In the genomic region with DNA sequence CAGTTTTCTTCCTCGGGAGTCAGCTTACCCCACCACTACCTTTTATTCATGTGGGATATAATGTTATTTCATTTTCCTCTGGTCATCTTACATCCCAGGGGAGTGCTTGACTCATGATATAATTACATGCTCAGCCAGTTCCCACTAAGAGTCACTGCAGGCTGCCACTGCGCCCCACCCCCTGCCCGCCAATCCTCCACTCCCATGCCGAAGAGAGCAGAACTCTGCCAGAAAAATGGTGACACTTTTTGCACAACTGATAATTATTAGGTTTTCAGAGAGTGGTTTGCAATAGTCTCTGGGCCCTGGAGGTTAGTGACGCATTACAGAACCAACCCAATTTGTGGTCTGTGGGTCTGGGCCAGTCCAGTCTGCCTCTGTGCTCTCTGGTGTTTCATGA, we compare ENCODE assay signal across 13 mouse cellular contexts.
DNase-seq lines count a peak whose midpoint lies in the region; ATAC-seq lines count a peak whose summit lies in the region.
"Had no signal": no experiment of that assay in that cellular context is flagged by ENCODE, and none has a peak within 500 bp of the region (broad histone marks: within the 10 kb centered on the region; RNA-seq: fewer than 3 reads in every experiment).

No protein-coding gene starts in this region.

- H3K4me1 ChIP-seq in kidney, embryonic 15.5 days: peaks cover 12% of the 10 kb centered on the region
- H3K4me1 ChIP-seq in embryonic facial prominence, embryonic 10.5 days: peaks cover 9% of the 10 kb centered on the region
- H3K4me1 ChIP-seq: forebrain, embryonic 13.5 days; heart, embryonic 15.5 days; lung, embryonic 15.5 days; midbrain, embryonic 12.5 days had no signal

- no peak for DNase-seq in kidney, adult 18-20 months
- DNase-seq in NIH3T3 (ENCODE audit: low read depth): peak; percentile 74
- DNase-seq in embryonic facial prominence, embryonic 10.5 days (ENCODE audit: low spot score): peak; percentile 11
- peak; percentile 43 to 50 for DNase-seq in heart, postnatal 10 days
- DNase-seq in cerebellum, postnatal 25 days: no peak
- DNase-seq in frontal cortex, postnatal 25 days (ENCODE audit: low spot score in 2 of 2): no peak
- DNase-seq in ovary, postnatal 10 days (ENCODE audit: low spot score): no peak
- DNase-seq: cerebellum, adult 9-11 months had no signal

- no peaks in the 10 kb centered on the region for H3K9me3 ChIP-seq in kidney, embryonic 15.5 days (replicated peaks)
- H3K9me3 ChIP-seq in embryonic facial prominence, embryonic 10.5 days: no peaks in the 10 kb centered on the region
- H3K9me3 ChIP-seq: forebrain, embryonic 13.5 days; heart, embryonic 15.5 days; lung, embryonic 15.5 days; midbrain, embryonic 12.5 days had no signal

- no peaks in the 10 kb centered on the region for H3K36me3 ChIP-seq in kidney, embryonic 15.5 days
- no peaks in the 10 kb centered on the region for H3K36me3 ChIP-seq in embryonic facial prominence, embryonic 10.5 days (replicated peaks)
- H3K36me3 ChIP-seq: heart, embryonic 15.5 days; lung, embryonic 15.5 days; midbrain, embryonic 12.5 days had no signal

- H3K27me3 ChIP-seq in kidney, embryonic 15.5 days: peaks cover 4% of the 10 kb centered on the region; the same call in 1 of the 2 replicates
- H3K27me3 ChIP-seq in embryonic facial prominence, embryonic 10.5 days (replicated peaks; ENCODE audit: low read depth, poor library complexity, severe bottlenecking): no peaks in the 10 kb centered on the region
- H3K27me3 ChIP-seq: forebrain, embryonic 13.5 days; heart, embryonic 15.5 days; lung, embryonic 15.5 days; midbrain, embryonic 12.5 days had no signal

- WGBS in kidney, embryonic 15.5 days: 50% methylated on average over 5 of the region's 5 CpGs
- WGBS in embryonic facial prominence, embryonic 10.5 days: 76% methylated on average over 5 of the region's 5 CpGs

- H3K4me3 ChIP-seq in kidney, embryonic 15.5 days (replicated peaks): no peak overlapping the region
- H3K4me3 ChIP-seq in embryonic facial prominence, embryonic 10.5 days: no peak overlapping the region
- H3K4me3 ChIP-seq: forebrain, embryonic 13.5 days; heart, embryonic 15.5 days; lung, embryonic 15.5 days; midbrain, embryonic 12.5 days had no signal

- 0 out of 2 replicates have a peak, but pooled peaks have one; percentile 43 for ATAC-seq in kidney, embryonic 15.5 days (replicated peaks; ENCODE audit: low FRiP score)
- ATAC-seq: forebrain, embryonic 13.5 days had no signal

- intact Hi-C loops in heart, postnatal 10 days (cut with DNase I): no loop called here

- no peak overlapping the region for H3K9ac ChIP-seq in kidney, embryonic 15.5 days
- H3K9ac ChIP-seq: forebrain, embryonic 13.5 days; heart, embryonic 15.5 days; lung, embryonic 15.5 days; midbrain, embryonic 12.5 days had no signal

- no peak overlapping the region for H3K4me2 ChIP-seq in kidney, embryonic 15.5 days
- H3K4me2 ChIP-seq: forebrain, embryonic 13.5 days; heart, embryonic 15.5 days; lung, embryonic 15.5 days; midbrain, embryonic 12.5 days had no signal

- no peak overlapping the region for H3K27ac ChIP-seq in kidney, embryonic 15.5 days
- no peak overlapping the region for H3K27ac ChIP-seq in embryonic facial prominence, embryonic 10.5 days (replicated peaks)
- H3K27ac ChIP-seq: forebrain, embryonic 13.5 days; heart, embryonic 15.5 days; lung, embryonic 15.5 days; midbrain, embryonic 12.5 days had no signal

Comparison
In these comparisons a context has a peak if more than half of its experiments do, and no peak if none do; other contexts are left out.
1. DNase-seq: peak in NIH3T3 (single experiment), embryonic facial prominence, embryonic 10.5 days (single experiment) and heart, postnatal 10 days (2 of 2); none in kidney, adult 18-20 months (single experiment), cerebellum, postnatal 25 days (0 of 2), frontal cortex, postnatal 25 days (0 of 2) and ovary, postnatal 10 days (single experiment).